Mouse (Mus musculus) forebrain, postnatal 0 days (tissue): ENCODE measurements around the gene Prex1. TPM values are rescaled to one million over a fixed set of nuclear protein-coding genes. Genes with fewer than 3 reads are reported as not detected.

Experiments used
- ATAC-seq: fragments of 200-750 bp; cut with Nextera tagmentation; 2 replicates; pipeline ENCODE4 v1.8.0; 2017; ENCODE audit warnings: mild to moderate bottlenecking, moderate library complexity
- DNase-seq: peaks from one replicate; pipeline ENCODE4 v3.0.0-alpha.2; 2015
- H3K27ac ChIP-seq: fragments of 300-500 bp; sonication (generic); 2 replicates; pipeline ENCODE4 v1.5.1; 2014; ENCODE audit warnings: low read depth, mild to moderate bottlenecking, antibody characterized with exemption, low read length, moderate library complexity, mixed read lengths
- H3K27me3 ChIP-seq: fragments of 300-500 bp; sonication (generic); 2 replicates; pipeline ENCODE4 v1.6.1; 2014; ENCODE audit warnings: mild to moderate bottlenecking, low read length, mixed read lengths; ENCODE audit not compliant: insufficient read depth
- H3K36me3 ChIP-seq: fragments of 300-500 bp; sonication (generic); 2 replicates; pipeline ENCODE4 v1.6.1; 2014; ENCODE audit warnings: mild to moderate bottlenecking, moderate library complexity; ENCODE audit not compliant: insufficient read depth
- H3K4me1 ChIP-seq: fragments of 300-500 bp; sonication (generic); 2 replicates; pipeline ENCODE4 v1.6.1; 2014; ENCODE audit warnings: antibody characterized with exemption; ENCODE audit not compliant: insufficient read depth
- H3K4me2 ChIP-seq: fragments of 300-500 bp; sonication (generic); 2 replicates; pipeline ENCODE4 v1.6.1; 2014; ENCODE audit warnings: low read depth, mild to moderate bottlenecking, moderate library complexity
- H3K4me3 ChIP-seq: fragments of 300-500 bp; sonication (generic); 2 replicates; pipeline ENCODE4 v1.5.1; 2014; ENCODE audit warnings: low read depth, low read length, mixed read lengths
- H3K9ac ChIP-seq: fragments of 300-500 bp; sonication (generic); 2 replicates; pipeline ENCODE4 v1.6.1; 2014; ENCODE audit warnings: mild to moderate bottlenecking
- H3K9me3 ChIP-seq: fragments of 300-500 bp; sonication (generic); 2 replicates; pipeline ENCODE4 v1.6.1; 2016; ENCODE audit warnings: low read length
- CTCF ChIP-seq: sonication (generic); IDR thresholded peaks from 2 replicates; pipeline ENCODE4 v1.5.1; 2016; ENCODE audit warnings: antibody characterized with exemption, control low read depth, low read depth
- WGBS: fragments of 180-500 bp; shearing (Covaris S2); extraction: QIAGEN DNeasy Blood & Tissue Kit; methylation state at CpG from one replicate; pipeline ENCODE4 v1.1.7; 2014; 5-methylcytosine and 5-hydroxymethylcytosine counted together
- polyA plus RNA-seq: library from polyadenylated mRNA; unstranded; fragments of >200 nt; fragmentation: Nextera tagmentation; extraction: Ambion mirVana; gene quantifications from 2 replicates; pipeline ENCODE4 v1.2.1, GENCODE M21; 2015
- total RNA-seq: library from RNA; depleted of rRNA; stranded (reverse); fragments of >200 nt; gene quantifications from 2 replicates; pipeline ENCODE4 v1.2.3, GENCODE M21; 2014

Gene Prex1
- total and polyA plus RNA-seq, 2 experiments from 2014 or later = 17.5 to 31.3 TPM

GRCm38 (mm10) chr2:166744433-166744832 is 30.8 kb upstream of the Prex1 start:
- DNase-seq = no peak
- 79% methylated on average over 7 of the region's 7 CpGs for WGBS

GRCm38 (mm10) chr2:166743504-166743903 is 29.9 kb upstream of the Prex1 start:
- WGBS = 25% methylated on average over 4 of the region's 4 CpGs
- H3K27ac ChIP-seq = no peak overlapping the region
- no peaks in the 10 kb centered on the region for H3K9me3 ChIP-seq
- no peaks in the 10 kb centered on the region for H3K4me1 ChIP-seq
- H3K4me2 ChIP-seq = no peak overlapping the region
- H3K4me3 ChIP-seq = no peak overlapping the region
- DNase-seq (no peak), ATAC-seq (no peak)
- no peaks in the 10 kb centered on the region for H3K27me3 ChIP-seq
- no peaks in the 10 kb centered on the region for H3K36me3 ChIP-seq
- TF ChIP-seq CTCF = no peak
- no peak overlapping the region for H3K9ac ChIP-seq

More at GRCm38 (mm10) chr2:166744433-166744832, 30.8 kb upstream of the Prex1 start:
- no peak overlapping the region for H3K4me2 ChIP-seq
- H3K4me3 ChIP-seq = no peak overlapping the region
- H3K27ac ChIP-seq = no peak overlapping the region
- H3K27me3 ChIP-seq = no peaks in the 10 kb centered on the region
- H3K4me1 ChIP-seq = no peaks in the 10 kb centered on the region
- no peaks in the 10 kb centered on the region for H3K36me3 ChIP-seq
- H3K9me3 ChIP-seq = no peaks in the 10 kb centered on the region
- H3K9ac ChIP-seq = no peak overlapping the region
- no peak for ATAC-seq
- no peak for TF ChIP-seq CTCF

- Histone ChIP-seq H3K9ac (no peak overlapping the region), H3K4me2 (no peak overlapping the region), H3K4me1 (no peaks in the 10 kb centered on the region), H3K9me3 (no peaks in the 10 kb centered on the region), H3K4me3 (no peak overlapping the region), H3K36me3 (no peaks in the 10 kb centered on the region), H3K27ac (no peak overlapping the region), H3K27me3 (no peaks in the 10 kb centered on the region)
- no peak for DNase-seq
- ATAC-seq = no peak
- WGBS = 80% methylated on average over 6 of the region's 6 CpGs
- no peak for TF ChIP-seq CTCF
Observed at GRCm38 (mm10) chr2:166741445-166741844, 27.8 kb upstream of the Prex1 start.

- Histone ChIP-seq H3K4me3 (no peak overlapping the region), H3K9ac (no peak overlapping the region), H3K36me3 (no peaks in the 10 kb centered on the region), H3K9me3 (no peaks in the 10 kb centered on the region), H3K4me2 (no peak overlapping the region), H3K27ac (no peak overlapping the region), H3K4me1 (no peaks in the 10 kb centered on the region), H3K27me3 (no peaks in the 10 kb centered on the region)
- DNase-seq = no peak
- WGBS = 79% methylated on average over 6 of the region's 6 CpGs
- no peak for TF ChIP-seq CTCF
- no peak for ATAC-seq
Observed at GRCm38 (mm10) chr2:166740396-166740795, 26.8 kb upstream of the Prex1 start.

GRCm38 (mm10) chr2:166737307-166737706 is 23.7 kb upstream of the Prex1 start:
- Histone ChIP-seq H3K27me3 (no peaks in the 10 kb centered on the region), H3K4me2 (no peak overlapping the region), H3K9ac (no peak overlapping the region), H3K36me3 (no peaks in the 10 kb centered on the region), H3K27ac (no peak overlapping the region), H3K4me1 (no peaks in the 10 kb centered on the region), H3K9me3 (no peaks in the 10 kb centered on the region), H3K4me3 (no peak overlapping the region)
- TF ChIP-seq CTCF = no peak
- WGBS = 51% methylated on average over 7 of the region's 7 CpGs
- no peak for DNase-seq
- no peak for ATAC-seq

- H3K4me2 ChIP-seq = 0 out of 2 replicates have a peak overlapping the region, but pooled peaks have one; percentile 10
- H3K4me1 ChIP-seq = peaks cover under 1% of the 10 kb centered on the region; the same call in 1 of the 2 replicates
- H3K27me3 ChIP-seq = no peaks in the 10 kb centered on the region
- ATAC-seq = no peak; the same call in 1 of the 2 replicates
- DNase-seq = no peak
- WGBS = 20% methylated on average over 15 of the region's 15 CpGs
- H3K9ac ChIP-seq = 0 out of 2 replicates have a peak overlapping the region, but pooled peaks have one; percentile 10
- TF ChIP-seq CTCF = no peak
- H3K4me3 ChIP-seq = no peak overlapping the region
- no peak overlapping the region; the same call in 1 of the 2 replicates for H3K27ac ChIP-seq
- no peaks in the 10 kb centered on the region for H3K36me3 ChIP-seq
- H3K9me3 ChIP-seq = no peaks in the 10 kb centered on the region
Observed at GRCm38 (mm10) chr2:166735469-166736001, 21.9 kb upstream of the Prex1 start.

- no peak for TF ChIP-seq CTCF
- Histone ChIP-seq H3K36me3 (no peaks in the 10 kb centered on the region), H3K9ac (no peak overlapping the region), H3K27me3 (no peaks in the 10 kb centered on the region), H3K9me3 (no peaks in the 10 kb centered on the region), H3K4me1 (peaks cover 11% of the 10 kb centered on the region), H3K4me3 (no peak overlapping the region), H3K4me2 (no peak overlapping the region), H3K27ac (no peak overlapping the region)
- DNase-seq (no peak), ATAC-seq (no peak)
- WGBS = 90% methylated on average over 2 of the region's 2 CpGs
Observed at GRCm38 (mm10) chr2:166732860-166733259, 19.2 kb upstream of the Prex1 start.
